Mouse (Mus musculus): ENCODE results near the gene Col2a1.

Col2a1 gene

DNA sequence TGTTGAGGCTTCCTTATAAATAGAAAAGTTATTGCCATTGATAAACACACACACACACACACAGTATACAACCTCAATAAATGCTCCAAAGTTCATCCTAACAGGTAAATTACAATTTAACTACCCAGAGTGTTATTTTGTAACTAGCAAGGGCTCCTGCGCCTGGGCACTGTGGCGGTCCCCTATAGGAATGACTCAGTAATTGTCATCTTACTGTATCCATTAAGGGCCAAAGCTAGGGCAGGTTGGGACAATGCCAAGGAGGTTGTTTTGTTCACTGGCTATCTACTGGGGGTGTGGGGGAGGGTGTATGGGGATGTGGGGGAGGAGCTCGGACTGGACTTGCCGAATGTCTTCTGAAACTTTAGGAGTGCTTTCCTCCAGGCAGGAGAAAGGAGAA, 77.5 kb downstream of the Col2a1 start:
- no peak for DNase-seq (ENCODE audit: low read depth, low spot score)
